Mouse (Mus musculus): ENCODE results near the gene Atp6v0d1.
"Not testable (repeated sequence)": the region's sequence is repeated elsewhere in the genome, so short reads cannot be mapped to it uniquely, and the experiment has no call there.

The Atp6v0d1 gene

DNA sequence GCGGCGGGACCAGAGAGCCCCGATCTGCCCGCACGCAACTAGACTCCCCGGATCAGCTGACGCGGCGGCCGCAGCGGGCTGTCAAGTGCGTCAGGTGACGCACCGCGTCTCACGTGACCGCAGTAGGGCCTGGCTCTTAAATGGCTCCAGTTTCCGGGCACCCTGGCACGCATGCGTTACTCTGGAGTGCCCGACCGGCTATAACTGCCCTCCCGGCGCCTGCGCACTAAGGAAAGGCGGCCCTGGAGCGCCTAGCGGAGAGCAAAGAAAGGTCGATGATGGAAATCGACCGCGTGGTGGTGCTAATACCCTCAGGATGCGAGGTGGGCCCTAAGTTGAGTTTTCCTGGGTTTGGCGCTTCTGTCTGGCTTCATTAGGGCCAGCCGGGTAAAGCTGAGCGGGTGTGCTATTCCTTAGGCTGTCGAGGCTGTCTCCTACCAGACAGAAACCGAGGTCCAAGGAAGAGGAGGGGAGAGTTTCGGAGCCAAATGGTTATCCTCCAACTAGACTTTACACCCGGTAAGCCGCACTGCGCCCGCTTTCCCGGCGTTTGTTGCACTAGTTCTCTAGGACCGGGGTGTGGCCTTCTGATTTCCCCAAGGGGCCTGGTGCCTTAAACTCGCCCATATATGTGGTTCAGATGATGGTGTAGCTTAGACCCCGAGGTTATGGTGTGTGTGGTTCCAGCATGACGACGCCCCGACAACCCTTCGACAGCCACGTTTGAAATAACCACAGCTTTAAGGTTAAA is at the start of gene Atp6v0d1:
TSS of gene Atp6v0d1 (minus strand) at position 96 of the 751 bp plus-strand sequence.
- peak; percentile 100 for DNase-seq (ENCODE audit: low spot score)

DNA sequence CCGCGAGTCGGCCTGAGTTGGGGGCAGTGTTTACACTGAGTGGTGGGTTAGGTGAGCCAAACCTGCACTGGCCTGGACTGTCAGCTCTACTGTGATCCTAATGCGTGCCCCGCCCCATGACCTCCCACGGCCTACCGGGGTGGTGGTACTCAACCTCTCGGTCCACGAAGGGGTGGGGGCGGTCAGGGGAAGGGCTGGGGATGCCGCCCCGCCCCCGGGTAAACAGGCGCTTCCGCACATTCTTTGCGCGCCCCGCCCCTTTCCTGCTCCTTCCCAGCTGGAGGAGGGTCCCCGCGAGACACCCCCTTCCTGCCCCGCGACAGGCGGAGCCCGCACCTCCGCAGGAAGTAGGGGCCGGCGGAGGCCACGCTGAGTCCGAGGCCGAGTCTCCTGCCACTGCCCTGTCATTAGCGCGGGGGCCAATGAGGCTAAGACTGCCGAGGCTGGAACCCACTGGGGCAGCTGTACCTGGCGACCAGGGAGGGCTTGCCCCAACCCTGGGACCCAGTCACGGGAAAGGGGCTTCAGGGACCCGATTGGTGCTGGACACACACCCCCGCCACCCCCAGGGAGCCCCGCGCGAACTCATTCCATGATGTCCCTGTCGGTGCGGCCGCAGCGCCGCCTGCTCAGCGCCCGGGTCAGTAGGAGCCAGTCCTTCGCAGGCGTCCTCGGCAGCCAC is 48.1 kb upstream of the Atp6v0d1 start:
- DNase-seq (ENCODE audit: low spot score), result peak; percentile 56

DNA sequence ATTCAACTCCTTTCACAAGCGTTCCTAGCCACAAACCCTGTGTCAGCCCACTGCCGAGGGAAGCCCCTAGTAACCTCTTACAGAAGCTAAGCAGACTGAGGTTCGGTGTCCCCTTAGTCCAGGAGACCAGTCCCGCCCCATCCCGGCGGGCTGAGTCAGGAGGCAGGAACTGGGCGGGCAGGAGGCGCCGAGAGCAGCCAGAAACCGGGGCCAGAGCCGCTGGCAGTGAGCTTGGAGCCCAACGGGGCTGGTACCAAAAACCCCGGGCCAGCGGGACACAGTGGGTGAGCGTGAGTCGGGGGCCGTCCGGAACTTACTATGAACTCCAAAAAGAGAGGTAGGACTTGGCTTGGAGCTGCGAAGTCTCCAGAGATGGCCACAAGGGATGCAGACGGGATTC is 47.2 kb upstream of the Atp6v0d1 start:
- DNase-seq (ENCODE audit: low spot score), result peak; percentile 36

DNA sequence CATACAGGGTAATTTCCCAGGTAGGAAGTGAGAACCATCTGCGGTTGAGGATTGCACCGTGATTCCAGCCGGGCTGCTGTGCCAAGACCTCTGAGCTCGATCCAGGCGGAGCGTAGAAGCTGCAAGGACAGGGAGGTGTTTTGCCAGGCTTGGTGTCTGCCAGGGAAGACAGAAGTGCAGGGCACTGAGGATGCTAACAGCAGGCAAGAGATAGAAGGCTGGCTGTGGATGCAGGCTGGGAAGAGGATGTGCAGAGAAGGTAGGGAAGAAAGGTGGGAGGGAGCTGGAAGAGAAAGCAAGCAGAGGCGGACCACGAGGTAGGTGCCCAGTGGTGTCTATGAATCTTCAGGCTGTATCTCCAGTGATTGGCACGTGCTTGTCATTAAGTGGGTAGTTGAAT is 46.0 kb upstream of the Atp6v0d1 start:
- DNase-seq (ENCODE audit: low spot score), result no peak

DNA sequence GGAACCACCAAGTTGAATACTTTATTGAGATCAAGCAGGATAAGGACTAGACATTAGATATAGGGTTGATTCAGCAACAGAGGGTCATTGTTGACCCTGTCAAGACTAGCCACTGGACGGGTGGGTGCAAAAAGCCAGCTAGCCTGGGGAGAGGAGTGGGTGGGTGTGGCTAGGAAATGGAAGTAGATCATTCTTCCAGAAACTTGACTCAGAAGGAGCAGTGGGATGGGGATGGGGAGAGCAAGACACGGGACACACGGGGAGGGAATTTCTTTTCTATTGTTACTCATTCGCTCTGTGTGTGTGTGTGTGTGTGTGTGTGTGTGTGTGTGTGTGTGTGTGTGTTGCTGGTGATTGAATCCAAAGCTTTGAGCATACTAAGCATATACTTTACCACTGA is 43.9 kb upstream of the Atp6v0d1 start:
- DNase-seq (ENCODE audit: low spot score), result no peak

DNA sequence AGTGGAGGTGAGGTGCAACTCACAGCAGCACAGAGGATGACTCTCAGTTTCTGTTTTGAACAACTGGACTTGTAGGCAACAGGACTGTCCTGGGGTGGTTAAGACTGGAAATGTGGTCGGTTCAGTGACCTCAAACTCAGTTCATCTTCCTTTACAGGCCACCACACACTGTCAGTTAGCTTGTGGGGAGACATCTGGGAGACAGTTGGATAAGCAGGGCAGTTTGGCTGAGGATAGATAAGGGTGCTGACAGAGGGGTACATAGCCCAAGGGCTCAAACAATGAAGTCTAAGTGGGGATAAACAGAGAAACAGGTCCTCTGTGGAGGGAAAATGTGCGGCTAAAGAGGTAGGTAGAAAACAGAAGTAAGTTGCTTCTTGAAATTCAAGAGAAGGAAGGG is 43.5 kb upstream of the Atp6v0d1 start:
- no peak for DNase-seq (ENCODE audit: low spot score)

DNA sequence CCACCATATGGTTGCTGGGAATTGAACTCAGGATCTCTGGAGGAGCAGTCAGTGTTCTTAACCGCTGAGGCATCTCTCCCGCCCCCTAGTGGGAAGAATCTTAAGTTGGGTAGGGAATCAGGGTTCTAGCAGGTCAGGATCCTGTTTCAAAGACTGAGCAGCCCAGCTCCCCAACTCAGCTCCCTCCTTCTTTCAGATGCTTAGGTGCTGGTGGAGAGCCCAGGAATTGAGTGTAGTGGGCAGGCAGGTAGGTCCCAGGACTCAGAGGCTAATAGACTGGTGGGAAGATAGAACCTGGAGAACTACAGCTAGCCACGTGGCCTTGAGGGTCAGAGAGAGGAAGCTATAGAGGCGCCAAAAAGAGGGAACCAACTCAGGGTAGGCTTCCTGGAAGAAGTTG is 41.8 kb upstream of the Atp6v0d1 start:
- peak; percentile 68 for DNase-seq (ENCODE audit: low spot score)

DNA sequence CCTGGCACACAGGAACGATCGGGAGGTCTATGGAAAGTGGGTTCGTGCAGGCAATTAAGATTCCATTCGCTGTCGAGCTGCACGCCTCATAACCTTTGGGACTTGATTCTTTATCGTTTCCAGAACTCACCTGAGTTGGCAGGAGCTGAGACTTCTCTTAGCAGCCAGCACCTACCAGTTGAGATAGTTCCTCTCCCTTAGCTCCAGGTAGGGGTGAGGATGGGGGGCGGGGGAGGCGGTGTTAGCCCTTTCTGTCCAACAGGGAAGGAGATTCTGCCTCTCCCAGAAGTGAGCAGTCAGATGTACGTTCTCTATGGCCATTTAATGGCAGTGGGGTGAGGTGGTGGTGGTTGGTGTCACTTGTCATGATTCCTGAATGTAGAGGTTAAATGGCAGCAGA is 41.2 kb upstream of the Atp6v0d1 start:
- no peak for DNase-seq (ENCODE audit: low spot score)

DNA sequence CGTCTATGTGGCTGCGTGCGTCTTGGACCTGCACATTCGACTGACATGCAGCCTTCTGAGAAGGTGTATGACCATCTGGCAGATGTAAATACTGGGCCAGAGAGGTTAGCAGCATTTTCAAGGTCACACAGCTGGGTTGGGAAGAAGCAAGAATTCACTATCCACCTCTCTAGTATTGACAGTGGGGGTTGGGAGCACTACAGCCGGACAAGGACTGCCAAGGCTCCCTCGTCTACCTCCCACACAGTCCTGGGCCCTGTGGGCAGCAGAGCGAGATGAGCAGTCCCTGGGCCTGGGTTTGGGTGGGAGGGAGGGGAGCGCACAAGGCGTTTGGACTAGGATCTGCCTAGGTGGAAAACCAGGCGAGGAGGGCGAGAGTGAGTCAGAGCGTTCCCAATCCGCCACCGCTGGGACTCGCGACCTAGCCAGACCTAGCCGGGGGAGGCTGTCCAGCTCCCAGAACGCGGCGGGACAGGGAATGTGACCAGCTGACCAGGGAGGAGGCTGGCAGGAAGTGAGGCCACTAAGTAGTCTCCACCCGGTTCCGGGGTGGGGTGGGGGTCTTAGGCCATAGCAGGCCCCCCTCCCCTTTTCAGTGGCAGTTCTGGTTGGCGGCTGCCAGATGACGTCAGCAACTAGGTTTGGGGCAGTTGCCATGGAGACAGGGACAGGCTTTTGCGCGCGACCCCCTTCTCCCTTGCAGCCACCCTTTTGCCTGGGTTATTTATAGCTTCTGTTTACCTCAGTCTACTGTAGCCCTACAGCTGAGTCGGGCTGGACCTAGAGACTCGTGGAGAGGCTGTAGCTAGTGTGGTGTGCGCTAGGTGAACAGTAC is 40.6 kb upstream of the Atp6v0d1 start:
- peak; percentile 94 for DNase-seq (ENCODE audit: low spot score)

DNA sequence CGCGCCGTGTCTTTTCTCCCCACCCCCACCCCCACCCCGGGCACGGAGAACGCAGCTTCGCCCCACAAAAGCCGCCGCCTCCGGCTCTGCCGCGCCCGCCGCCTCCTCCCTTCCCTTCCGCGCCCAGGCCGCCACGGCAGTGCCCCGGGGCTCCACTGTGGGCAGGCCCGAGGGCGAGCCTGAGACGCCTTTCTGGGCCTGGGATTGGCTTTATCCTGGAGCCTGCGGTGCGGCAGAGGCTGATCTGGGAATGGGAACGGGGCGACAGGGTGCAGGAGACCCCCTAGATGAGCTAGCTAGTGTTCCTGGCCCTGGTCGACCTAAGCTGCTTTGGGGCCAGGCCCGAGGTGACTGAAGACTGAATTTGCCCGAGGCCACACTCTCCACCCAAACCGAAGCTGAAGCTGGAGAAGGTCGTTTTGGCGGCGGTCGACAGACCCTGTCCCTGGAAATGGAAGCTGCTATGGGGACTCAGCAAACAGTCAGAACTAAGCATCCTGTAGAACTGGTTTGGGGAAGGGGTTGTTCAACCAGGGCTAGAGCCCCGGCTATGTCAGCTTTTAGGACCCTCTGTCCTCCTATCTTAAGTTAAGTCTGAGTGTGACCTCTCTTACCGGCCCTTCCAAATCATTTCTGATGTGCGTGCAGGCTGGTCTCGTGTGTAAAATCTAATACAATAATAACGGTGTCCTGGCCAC is 39.8 kb upstream of the Atp6v0d1 start:
- peak; percentile 40 for DNase-seq (ENCODE audit: low spot score)

DNA sequence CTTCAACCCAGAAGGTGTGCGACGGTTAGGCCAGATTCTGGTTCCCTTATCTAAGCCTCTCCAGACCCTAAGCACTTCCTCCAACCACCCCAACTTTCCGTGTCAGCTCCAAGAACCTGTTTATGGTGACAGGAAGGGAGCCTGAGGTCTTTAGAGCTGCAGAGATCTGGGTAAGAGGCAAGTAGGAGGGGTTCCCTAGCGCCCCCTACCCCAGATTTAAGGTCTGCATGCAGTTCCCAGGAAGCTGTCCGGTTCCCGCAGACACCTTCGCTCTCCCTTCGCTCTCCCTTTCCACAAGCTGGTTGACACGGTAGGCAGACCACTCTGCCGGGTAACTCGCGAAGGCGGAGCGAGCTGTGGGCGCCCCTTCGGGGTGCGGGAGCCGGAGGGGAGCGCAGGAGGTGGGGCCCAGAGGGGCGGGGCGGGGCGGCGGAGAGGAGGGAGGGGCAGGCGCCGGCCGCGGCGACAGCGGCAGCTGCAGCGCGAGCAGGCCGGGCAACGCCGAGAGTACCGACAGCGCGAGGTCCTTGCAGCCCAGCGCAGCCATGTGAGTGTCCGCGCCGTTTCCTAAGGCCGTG is 39.0 kb upstream of the Atp6v0d1 start, which contains the start of gene Ripor1:
TSS of gene Ripor1 (plus strand) at position 452 of the 578 bp plus-strand sequence.
- DNase-seq (ENCODE audit: low spot score), result peak; percentile 80

DNA sequence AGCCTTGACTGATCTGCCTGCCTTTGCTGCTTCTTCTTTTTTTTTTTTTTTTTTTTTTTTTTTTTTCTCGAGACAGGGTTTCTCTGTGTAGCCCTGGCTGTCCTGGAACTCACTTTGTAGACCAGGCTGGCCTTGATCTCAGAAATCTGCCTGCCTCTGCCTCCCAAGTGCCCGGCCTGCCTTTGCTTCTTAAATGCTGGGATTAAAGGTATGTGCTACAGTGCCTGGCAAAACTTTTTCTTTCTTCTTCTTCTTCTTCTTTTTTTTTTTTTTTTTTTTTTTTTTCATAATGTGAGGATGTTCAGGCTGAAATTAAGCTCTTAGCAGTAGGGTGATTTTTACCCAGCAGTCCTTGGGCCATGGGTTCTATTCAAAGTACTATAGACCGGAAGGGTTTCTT is 36.7 kb upstream of the Atp6v0d1 start:
- not testable (repeated sequence) for DNase-seq (ENCODE audit: low spot score)

DNA sequence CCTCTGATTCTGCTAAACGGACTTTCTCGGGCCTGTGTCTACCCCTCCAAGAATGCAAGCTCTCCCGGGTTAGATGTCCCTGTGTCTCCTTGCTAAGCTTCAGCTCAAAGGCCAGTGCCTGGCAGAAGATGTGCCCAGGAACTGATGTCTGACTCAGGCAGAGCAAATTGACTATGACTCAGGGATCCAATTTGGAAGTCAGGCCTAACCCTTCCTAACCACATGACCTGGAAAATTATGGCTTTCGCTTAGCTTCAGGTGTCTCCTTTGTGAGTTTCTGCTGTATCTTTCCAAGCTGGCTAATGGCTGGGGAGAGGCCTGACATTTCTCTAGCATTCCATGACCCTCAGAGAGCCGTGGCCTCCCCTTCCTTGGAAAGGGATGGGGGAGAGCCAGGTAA is 35.5 kb upstream of the Atp6v0d1 start:
- no peak for DNase-seq (ENCODE audit: low spot score)

DNA sequence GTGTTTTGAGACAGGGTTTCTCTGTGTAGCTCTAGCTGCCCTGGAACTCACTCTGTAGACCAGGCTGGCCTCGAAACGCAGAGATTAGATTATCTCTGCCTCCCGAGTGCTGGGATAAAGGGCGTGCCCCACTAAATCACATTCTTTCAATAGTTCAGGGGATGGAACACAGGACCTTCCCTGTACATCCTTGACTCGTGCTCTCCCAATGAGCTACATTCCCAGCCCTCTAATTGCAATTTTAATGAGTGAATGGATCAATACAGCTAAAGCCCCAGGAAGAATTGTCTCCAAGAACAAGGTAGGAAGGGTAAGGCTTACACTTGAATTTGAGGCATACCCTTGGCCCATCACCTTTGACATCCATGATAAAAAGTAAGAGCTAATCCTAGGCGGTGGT is 32.9 kb upstream of the Atp6v0d1 start:
- no peak for DNase-seq (ENCODE audit: low spot score)

DNA sequence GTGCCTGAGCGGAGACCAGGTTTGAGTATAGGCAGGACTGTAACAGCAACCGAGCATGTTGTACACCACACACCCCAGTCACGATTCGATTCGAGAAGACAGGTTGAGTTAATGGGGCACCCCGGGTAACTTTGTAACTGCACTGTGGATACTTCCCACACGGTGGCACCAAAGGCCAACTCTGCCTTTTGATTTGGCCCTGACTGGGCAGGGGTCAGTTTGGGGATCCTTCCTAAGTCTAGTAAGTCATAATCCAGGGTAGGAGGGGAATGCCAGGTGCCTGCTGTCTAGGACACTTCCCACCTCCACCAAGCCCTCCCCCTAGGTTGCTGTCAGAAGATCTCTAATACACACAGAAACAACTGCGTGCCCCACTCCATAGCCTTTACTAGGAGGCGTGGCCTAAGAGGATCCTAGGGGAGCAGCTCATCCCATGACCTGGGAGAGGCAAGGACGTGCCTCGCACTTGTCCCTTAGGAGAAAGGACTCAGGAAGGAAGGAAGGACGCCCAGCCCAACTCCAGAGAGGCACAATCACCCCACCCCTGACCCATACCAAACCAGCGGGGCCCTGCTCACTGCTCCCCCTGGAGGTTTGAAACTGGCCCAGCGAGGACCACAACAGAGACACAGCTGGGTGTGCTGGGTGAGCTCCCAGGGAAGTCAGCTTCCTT is 30.7 kb upstream of the Atp6v0d1 start:
- DNase-seq (ENCODE audit: low spot score), result peak; percentile 82

DNA sequence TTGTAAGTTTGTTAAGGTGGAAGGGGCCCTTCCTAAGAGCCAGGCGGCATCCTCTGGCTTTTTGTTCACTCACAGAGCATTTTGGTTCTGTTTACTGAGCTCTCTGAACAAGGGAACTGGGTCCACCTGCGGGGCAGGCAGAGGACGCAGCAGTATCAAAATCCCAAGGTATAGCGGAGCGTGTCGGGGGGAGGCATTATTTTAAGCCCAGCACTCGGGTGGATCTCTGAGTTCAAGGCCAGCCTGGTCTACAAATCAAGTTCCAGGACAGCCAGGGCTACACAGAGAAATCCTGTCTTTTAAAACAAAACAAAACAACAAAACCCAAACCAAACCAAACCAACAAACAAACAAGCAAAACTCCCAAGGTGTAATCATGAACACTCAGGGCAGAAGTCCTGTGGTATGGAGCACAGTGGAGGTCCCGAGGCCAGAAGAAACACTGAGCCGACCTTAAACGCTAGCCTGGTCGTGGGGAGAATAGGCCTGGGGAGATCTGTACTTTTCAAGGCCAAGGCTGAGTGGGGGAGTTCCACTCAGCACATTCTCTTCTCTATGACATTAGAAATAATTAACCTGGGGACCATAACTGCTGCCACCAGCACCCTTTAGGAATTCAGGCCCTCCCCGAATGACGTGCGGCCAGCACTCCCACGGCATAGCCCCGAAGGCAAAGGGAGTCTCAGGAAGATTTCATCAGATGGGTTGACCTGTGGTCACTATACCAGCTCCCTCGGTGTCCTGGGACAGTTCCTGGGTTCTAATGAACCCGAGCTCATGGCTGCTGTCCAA is 28.8 kb upstream of the Atp6v0d1 start:
- DNase-seq (ENCODE audit: low spot score), result no peak

DNA sequence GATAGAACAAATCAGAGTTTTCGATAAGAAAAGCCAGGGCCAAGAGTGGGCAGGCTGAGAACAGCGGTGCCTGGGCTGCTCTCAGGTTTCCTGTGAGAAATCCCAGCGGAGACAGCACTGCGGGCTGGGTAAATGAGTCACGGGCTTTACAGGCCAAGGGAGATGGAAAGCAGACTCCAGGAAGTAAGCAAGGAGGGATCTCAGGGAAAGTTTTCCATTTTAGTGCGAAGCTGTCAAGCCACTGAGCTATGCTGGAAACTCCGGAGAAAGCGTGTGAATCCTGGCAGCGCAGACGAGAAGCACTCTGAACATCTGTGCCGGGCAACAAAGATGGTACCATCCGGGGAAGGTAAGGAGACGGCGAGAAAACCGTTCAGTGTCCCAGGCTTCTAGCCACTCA is 28.0 kb upstream of the Atp6v0d1 start:
- peak; percentile 70 for DNase-seq (ENCODE audit: low spot score)

DNA sequence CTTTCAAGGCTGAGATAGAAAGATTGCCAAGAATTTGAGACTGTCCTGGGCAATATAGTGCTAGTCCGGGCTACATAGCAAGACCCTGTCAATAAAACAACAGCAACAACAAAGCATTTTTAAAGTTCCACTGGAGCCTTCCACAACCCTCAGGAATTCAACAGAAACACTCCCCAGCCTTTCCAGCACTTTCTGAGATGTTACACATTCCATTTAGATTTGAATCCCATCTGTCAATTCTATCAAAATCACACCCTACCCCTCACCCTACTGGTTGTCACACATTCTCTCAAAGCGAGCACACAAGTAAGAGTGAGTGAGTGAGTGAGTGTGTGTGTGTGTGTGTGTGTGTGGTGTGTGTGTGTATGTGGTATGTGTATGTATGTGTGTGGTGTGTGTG is 26.6 kb upstream of the Atp6v0d1 start:
- DNase-seq (ENCODE audit: low spot score), result no peak

DNA sequence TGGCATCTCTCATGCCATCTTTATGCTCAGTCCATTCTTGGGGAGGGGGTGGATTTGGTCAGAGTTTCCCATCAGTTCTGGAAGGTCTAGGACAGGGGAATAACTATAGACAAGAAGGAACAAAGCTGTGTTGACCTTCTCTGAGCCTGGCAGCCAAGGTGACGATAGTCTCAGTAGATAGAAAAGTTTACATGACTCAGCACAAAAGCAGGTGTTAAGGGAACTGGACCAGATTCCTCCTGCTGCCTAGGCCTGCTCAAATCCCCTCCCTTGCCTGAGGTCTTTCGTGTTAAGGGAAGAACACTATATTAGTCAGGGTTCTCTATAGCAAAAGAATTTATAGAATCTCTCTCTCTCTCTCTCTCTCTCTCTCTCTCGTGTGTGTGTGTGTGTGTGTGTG is 13.9 kb upstream of the Atp6v0d1 start:
- no peak for DNase-seq (ENCODE audit: low spot score)

DNA sequence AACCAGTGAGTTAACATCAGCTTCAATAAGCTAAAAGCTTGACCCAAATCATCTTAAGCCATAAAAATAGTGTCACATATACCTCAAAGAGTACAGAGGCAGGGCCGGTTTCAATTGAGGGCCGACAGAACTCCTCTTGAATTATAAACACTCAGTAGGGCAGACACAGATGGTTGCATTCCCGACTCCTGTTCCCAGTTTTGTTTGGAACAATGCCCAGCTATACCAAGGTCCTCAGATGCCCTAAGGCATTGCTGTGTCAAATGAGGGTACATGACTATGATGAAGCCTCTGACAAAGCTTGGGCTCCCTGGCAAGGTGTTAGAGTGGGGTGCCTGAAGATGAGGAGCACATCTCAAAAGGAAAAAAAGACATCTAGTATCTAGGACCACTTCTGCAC is 9.7 kb upstream of the Atp6v0d1 start:
- DNase-seq (ENCODE audit: low spot score), result no peak
